Mouse (Mus musculus) stomach, postnatal 0 days (tissue): ENCODE results near the gene Olfml1.

ENCODE experiments used
- CTCF ChIP-seq: IDR thresholded peaks from 2 replicates; pipeline ENCODE4 v1.5.1; 2016; ENCODE audit warnings: antibody characterized with exemption, low read depth, mild to moderate bottlenecking, moderate library complexity
- EP300 ChIP-seq: optimal IDR thresholded peaks from 2 replicates; pipeline ENCODE3; 2016; ENCODE audit warnings: antibody characterized with exemption

GRCm38 (mm10) chr7:107547872-107548271 lies 19.4 kb upstream of the Olfml1 start:
- TF ChIP-seq CTCF: no peak
- no peak for TF ChIP-seq EP300
